Mouse (Mus musculus): ENCODE measurements at regions not wholly inside any gene's neighbourhood (a gene's known extent, or its start where the extent isn't known, plus 50 kb on each side); places are given as distances from the start of the nearest gene placed in this dataset.

DNA sequence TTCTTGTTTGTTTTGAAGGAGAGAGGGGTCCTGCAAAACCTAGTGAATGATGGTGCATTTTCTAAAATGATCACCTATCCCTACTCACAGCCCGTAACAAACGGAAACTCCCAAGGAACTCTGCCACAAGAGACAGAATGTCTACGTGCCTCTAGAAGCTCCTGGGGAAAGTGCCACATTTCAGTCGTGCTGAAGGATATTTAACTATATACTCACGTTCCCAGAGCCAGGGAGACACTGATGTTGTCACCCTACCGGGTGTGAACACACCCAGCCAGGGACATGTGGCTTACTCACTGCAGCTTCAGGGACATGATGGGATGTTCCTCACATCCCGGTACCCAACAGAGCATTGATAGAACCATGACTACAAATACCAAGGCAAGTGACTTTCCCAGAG, 456.7 kb downstream of the Irx1 start:
- DNase-seq (ENCODE audit: low read depth, low spot score) = no peak

DNA sequence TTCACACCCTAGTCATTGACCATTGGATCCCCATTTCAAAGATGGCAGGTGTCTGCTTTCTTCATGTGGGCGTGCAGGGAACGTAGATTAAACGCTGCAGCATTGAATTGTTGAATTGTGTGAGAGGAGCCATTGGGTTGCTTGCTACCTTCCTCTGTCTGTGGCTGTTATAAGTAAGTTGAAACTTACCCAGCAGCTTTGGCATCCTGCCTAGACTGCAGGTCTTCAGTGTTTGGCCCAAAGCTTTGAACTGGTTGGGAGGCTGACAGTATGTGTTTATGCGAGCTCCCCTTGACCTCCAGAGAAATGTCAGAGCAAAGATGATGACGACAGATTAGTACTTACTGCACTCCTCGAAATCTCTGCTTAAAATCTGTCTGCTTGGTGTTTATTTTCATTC, 473.8 kb downstream of the Irx1 start:
- DNase-seq (ENCODE audit: low read depth, low spot score) = no peak

DNA sequence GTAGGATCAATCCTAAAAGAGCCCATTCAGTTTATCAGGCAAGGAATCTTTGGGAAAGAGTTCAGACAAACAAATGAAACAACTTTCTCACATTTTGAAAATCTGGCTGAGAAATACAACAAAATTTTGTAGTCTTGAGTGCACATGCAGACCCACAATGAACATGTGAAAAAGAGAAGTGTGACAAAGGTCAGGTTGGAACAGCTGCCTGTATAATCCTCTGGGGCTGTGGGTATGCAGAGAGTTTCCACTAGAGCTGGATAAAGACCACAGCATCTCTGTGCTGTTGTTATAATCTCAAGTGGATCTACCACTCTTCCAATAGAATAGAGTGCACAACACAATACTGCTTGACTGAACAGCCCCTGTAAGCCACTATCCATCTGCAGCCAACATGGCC, 482.3 kb downstream of the Irx1 start:
- no peak for DNase-seq (ENCODE audit: low read depth, low spot score)

GRCm38 (mm10) chr13:71461552-71461951, 502.0 kb downstream of the Irx1 start:
- DNase-seq (ENCODE audit: low read depth, low spot score) = no peak

GRCm38 (mm10) chr13:71460607-71461006, 502.9 kb downstream of the Irx1 start:
- no peak for DNase-seq (ENCODE audit: low read depth, low spot score)

GRCm38 (mm10) chr13:71460097-71460496, 503.4 kb downstream of the Irx1 start:
- DNase-seq (ENCODE audit: low read depth, low spot score) = no peak

DNA sequence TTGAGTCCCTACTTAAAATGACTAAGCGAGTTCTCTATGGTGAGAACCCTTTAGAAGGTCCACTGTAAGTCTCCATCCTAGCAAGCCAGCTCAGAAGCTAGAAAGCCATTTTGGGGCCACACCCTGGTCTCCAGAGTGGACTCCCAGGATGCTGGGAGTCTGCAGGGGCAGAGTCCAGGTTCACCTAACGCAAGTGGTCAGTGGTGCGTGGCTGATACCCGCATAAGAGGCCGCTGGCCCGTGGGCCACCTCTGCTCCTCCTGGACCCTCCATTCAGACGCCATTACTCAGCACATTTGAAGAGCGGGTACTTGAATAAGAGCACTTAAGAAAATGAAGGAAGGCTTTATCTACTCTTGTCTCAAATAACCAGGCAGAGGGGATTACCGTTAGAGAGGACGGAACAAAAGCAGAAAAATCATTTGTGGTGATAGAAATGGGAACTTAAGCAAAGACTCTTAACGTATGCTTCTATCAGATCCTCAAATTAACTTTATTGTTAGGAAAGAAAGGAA, 504.4 kb downstream of the Irx1 start:
- DNase-seq (ENCODE audit: low read depth, low spot score) = no peak

DNA sequence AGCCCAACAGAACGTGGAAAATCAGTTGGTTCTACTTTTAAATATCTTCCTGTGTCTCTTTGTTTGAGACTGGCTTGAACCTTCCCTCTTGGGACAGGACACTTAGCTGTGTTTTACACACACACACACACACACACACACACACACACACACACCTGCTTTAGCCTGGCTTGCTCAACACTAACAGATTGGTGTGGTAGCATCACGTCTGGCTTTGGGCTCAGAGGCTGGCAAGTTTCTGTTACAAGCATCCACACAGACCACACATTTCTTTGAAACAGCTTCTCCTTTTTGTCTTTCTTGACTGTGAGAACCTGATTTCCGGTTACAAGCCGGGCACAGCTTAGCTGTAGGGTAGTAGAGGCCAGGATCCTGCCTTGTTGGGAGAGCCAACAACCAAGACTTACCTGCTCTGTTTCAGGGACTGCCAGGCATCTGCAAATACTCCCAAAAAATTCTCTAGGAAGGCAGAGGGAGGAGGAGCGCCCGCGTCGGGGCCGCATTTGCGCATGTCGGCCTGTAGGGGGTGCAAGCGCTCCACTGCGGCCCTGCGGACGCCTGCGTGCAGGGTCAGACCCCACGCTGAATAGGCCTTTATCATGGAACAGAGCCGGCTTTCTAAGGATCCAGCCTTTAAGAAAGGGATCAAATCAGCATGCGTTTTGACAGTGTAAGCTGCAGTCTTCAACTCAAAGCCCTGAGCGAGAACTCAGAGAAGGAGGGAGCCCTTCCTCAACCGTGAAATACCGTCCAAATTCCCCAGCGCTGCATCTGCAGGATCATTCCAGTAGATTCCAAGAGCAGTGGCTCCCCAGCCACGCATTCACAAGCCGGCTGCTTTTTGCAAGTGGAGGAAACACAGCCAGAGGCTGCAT, 505.2 kb downstream of the Irx1 start:
- peak; percentile 66 for DNase-seq (ENCODE audit: low read depth, low spot score)

- peak; percentile 3 for DNase-seq (ENCODE audit: low read depth, low spot score)
Measured at GRCm38 (mm10) chr13:71457550-71457949, 506.0 kb downstream of the Irx1 start.

DNA sequence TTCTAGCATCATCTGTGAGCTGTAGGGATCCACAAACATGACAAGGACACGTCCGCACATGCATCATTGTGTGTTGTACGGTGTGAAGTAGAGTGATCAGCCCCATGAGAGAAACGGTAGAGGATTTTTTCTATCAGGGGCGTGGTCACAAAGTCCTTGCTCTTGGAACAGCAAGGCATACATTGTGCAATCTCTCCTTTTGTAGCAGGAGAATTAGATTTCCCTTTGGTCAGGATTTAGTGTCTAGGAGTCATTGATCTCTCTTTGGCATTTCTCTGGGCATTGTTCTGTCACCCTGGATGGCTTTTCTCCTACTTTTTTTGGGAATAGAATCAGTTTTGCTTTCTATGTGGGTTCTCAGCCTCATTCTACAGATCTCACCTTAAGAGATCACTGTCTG, 511.3 kb downstream of the Irx1 start:
- no peak for DNase-seq (ENCODE audit: low read depth, low spot score)

- peak; percentile 80 for DNase-seq (ENCODE audit: low read depth, low spot score)
Measured at GRCm38 (mm10) chr13:71437601-71438099, 525.9 kb downstream of the Irx1 start.

- DNase-seq (ENCODE audit: low read depth, low spot score) = no peak
Measured at GRCm38 (mm10) chr13:71403654-71404560, 559.6 kb downstream of the Irx1 start.

DNA sequence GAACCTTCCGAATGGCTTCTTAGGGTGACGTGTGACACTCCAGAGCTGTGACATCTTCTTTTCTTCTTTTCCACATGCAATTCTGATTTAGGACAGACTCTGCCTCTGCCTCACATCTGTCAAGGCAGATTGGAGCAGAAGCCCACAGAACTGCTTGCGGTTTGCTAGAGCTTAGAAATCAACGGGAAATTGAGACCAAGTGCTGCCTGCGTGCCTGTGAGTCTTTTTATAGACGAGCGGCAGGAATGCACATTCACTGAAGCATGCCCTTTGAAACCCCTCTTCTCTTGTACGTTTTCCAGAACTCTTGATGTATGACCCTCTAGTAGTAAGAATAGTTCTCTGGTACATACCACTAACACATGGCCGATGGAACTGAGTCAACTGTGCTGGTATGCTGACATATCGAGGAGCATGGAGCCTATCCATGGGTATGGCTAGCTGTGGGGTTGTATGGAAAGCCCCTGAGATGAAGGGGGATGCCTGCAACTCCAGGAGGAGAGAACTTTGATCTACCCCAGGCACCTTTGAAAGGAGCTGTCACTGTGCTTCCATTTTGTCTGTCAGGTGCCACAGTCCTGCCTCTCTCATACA, 552.2 kb upstream of the Adamts16 start:
- no peak for DNase-seq (ENCODE audit: low read depth, low spot score)

- no peak for DNase-seq (ENCODE audit: low read depth, low spot score)
Measured at GRCm38 (mm10) chr13:71378641-71379040, 537.0 kb upstream of the Adamts16 start.

DNA sequence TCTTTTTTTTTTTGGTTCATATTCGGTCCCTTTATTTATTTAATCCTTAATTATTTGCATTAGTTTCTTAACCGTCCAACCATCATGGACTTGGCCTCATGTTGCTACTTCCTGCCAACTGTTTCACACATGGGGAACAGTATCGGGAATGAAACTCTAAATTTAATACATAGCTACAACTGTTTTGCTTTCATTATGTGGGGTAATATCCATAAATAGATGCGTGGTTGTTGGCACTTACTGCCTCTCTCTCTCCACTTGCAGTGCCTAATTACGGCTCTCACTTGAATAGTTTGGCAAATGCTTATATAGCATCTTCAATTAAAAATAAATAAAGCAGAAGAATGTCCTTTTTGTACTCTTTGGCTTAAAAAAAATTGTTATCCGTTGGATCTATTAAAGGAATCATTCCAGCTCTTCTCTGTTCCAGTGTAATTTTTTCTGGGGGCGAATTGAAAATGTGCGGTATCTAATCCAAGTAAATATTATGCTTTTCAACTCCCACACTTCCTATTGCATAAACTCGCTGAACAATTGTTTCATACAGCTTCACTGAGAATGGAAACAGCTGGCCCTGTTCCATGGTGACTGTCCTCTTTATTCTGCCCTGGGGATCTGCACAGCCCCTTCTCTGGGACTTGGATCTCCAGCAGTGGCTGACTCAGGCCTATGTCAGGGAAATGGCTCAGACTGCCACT, 534.4 kb upstream of the Adamts16 start:
- peak; percentile 82 for DNase-seq (ENCODE audit: low read depth, low spot score)

- DNase-seq (ENCODE audit: low read depth, low spot score) = peak; percentile 47
Measured at GRCm38 (mm10) chr13:71372701-71373685, 531.4 kb upstream of the Adamts16 start.

- no peak for DNase-seq (ENCODE audit: low read depth, low spot score)
Measured at GRCm38 (mm10) chr13:71369832-71370231, 528.2 kb upstream of the Adamts16 start.

GRCm38 (mm10) chr13:71365261-71365660, 523.6 kb upstream of the Adamts16 start:
- DNase-seq (ENCODE audit: low read depth, low spot score) = no peak

GRCm38 (mm10) chr13:71362311-71362710, 520.7 kb upstream of the Adamts16 start:
- peak; percentile 34 for DNase-seq (ENCODE audit: low read depth, low spot score)

DNA sequence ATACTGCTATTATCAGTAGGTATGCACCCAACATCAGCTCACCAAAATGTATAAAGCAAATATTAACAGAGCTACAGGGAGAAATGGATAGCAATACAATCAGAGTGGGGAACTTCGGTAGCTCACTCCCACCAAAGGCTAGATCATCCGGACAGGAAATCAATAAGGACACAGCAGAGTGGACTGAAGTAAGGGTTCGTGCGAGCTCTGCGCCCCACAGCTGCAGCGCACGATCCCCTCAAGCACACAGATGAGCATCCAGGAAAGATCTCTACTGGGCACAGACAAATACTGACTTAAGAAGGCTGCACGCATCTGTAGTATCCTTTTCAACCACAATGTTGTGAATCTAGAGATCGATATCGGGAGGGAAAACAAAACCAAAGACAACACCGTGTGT, 517.5 kb upstream of the Adamts16 start:
- DNase-seq (ENCODE audit: low read depth, low spot score) = no peak

Data from 3T3-L1 (cell line).